Mouse (Mus musculus) CH12.LX (cell line): Measurements from ENCODE around the gene Fam219b. TPM values are rescaled to one million over a fixed set of nuclear protein-coding genes. Genes with fewer than 3 reads are reported as not detected.

ENCODE experiments used
- DNase-seq: peaks from one replicate; pipeline ENCODE4 v3.0.0-alpha.2; 2013; ENCODE audit errors: extremely low read depth
- H3K27ac ChIP-seq: 2 replicates; pipeline ENCODE4 v1.5.1; 2012; ENCODE audit warnings: low read depth, mild to moderate bottlenecking, control low read depth, moderate library complexity; ENCODE audit not compliant: insufficient read depth
- H3K27me3 ChIP-seq: replicated peaks from 2 replicates; pipeline ENCODE3; 2012; ENCODE audit warnings: inconsistent platforms
- H3K36me3 ChIP-seq, 2 experiments: replicated peaks in 1 of 2; 2 replicates each; pipeline versions ENCODE3 to v1.6.1; 2012; ENCODE audit warnings: inconsistent platforms in 1 of 2, low read length in 1 of 2, mild to moderate bottlenecking in 1 of 2, mixed read lengths in 1 of 2, moderate library complexity in 1 of 2; ENCODE audit not compliant: control insufficient read depth in 1 of 2, insufficient read depth in 1 of 2
- H3K4me1 ChIP-seq, 2 experiments: 2 replicates each; pipeline ENCODE4 v1.6.1; 2012; ENCODE audit warnings: inconsistent platforms in 1 of 2, moderate library complexity in 1 of 2; ENCODE audit not compliant: insufficient read depth in 2 of 2, control insufficient read depth in 1 of 2
- H3K4me2 ChIP-seq: 2 replicates; pipeline ENCODE4 v1.6.1; 2012; ENCODE audit warnings: low read depth, mild to moderate bottlenecking, control low read depth; ENCODE audit not compliant: poor library complexity, insufficient read depth, severe bottlenecking
- H3K4me3 ChIP-seq, 3 experiments: fragments of 150-350 bp in 1 of 3; sonication (generic) in 1 of 3; replicated peaks in 1 of 3; 2 replicates each; pipeline versions ENCODE3 to v1.5.1; 2011 to 2012; ENCODE audit warnings: low read depth in 2 of 3, low read length in 2 of 3, mild to moderate bottlenecking in 2 of 3, moderate library complexity in 2 of 3, control low read depth in 1 of 3, improper control_type of control experiment in 1 of 3, inconsistent platforms in 1 of 3, mixed read lengths in 1 of 3; ENCODE audit not compliant: poor library complexity in 1 of 3
- H3K79me2 ChIP-seq: replicated peaks from 2 replicates; pipeline ENCODE4 v1.6.1; 2012; ENCODE audit warnings: mild to moderate bottlenecking, moderate library complexity; ENCODE audit not compliant: control insufficient read depth, poor library complexity, insufficient read depth, severe bottlenecking; ENCODE audit errors: extremely low read depth
- H3K9ac ChIP-seq: 2 replicates; pipeline ENCODE4 v1.6.1; 2012; ENCODE audit warnings: low read depth, mild to moderate bottlenecking, control low read depth, moderate library complexity; ENCODE audit not compliant: insufficient read depth
- H3K9me3 ChIP-seq: replicated peaks from 2 replicates; pipeline ENCODE3; 2012; ENCODE audit warnings: low read length, inconsistent platforms, mixed read lengths
- CHD2 ChIP-seq: IDR thresholded peaks from 2 replicates; pipeline ENCODE4 v1.6.1; 2011; ENCODE audit warnings: low read length, improper control_type of control experiment
- ELF1 ChIP-seq: IDR thresholded peaks from 2 replicates; pipeline ENCODE4 v1.6.1; 2014; ENCODE audit warnings: low read depth, mild to moderate bottlenecking, inconsistent platforms, low read length, improper control_type of control experiment
- ETS1 ChIP-seq: conservative IDR thresholded peaks from 2 replicates; pipeline ENCODE4 v1.6.1; 2012; ENCODE audit warnings: low read depth, mild to moderate bottlenecking, inconsistent platforms, low read length, improper control_type of control experiment, moderate library complexity
- HCFC1 ChIP-seq: IDR thresholded peaks from 2 replicates; pipeline ENCODE4 v1.6.1; 2012; ENCODE audit warnings: low read depth, mild to moderate bottlenecking, inconsistent platforms, low read length, improper control_type of control experiment
- IRF4 ChIP-seq: IDR thresholded peaks from 2 replicates; pipeline ENCODE4 v1.6.1; 2014; ENCODE audit warnings: low read depth, mild to moderate bottlenecking, inconsistent platforms, low read length, improper control_type of control experiment
- JUND ChIP-seq: conservative IDR thresholded peaks from 2 replicates; pipeline ENCODE4 v1.6.1; 2011; ENCODE audit warnings: low read depth, low read length, improper control_type of control experiment
- KAT2A ChIP-seq: IDR thresholded peaks from 2 replicates; pipeline ENCODE4 v1.6.1; 2012; ENCODE audit warnings: low read length, improper control_type of control experiment, inconsistent platforms; ENCODE audit not compliant: insufficient replicate concordance
- MAFK ChIP-seq: IDR thresholded peaks from 2 replicates; pipeline ENCODE4 v1.6.1; 2011; ENCODE audit warnings: low read length, improper control_type of control experiment; ENCODE audit not compliant: insufficient replicate concordance
- MAX ChIP-seq: IDR thresholded peaks from 2 replicates; pipeline ENCODE4 v1.6.1; 2011; ENCODE audit warnings: low read length, improper control_type of control experiment
- MAZ ChIP-seq: IDR thresholded peaks from 2 replicates; pipeline ENCODE4 v1.6.1; 2012; ENCODE audit warnings: low read depth, mild to moderate bottlenecking, inconsistent platforms, low read length, improper control_type of control experiment, moderate library complexity
- MEF2A ChIP-seq: IDR thresholded peaks from 2 replicates; pipeline ENCODE4 v1.6.1; 2014; ENCODE audit warnings: low read depth, mild to moderate bottlenecking, inconsistent platforms, low read length, improper control_type of control experiment, borderline replicate concordance
- MXI1 ChIP-seq: IDR thresholded peaks from 2 replicates; pipeline ENCODE4 v1.6.1; 2011; ENCODE audit warnings: mild to moderate bottlenecking, low read depth, low read length, improper control_type of control experiment
- PAX5 ChIP-seq: IDR thresholded peaks from 2 replicates; pipeline ENCODE4 v1.6.1; 2012; ENCODE audit warnings: low read length, inconsistent platforms, mixed read lengths
- RCOR1 ChIP-seq: conservative IDR thresholded peaks from 2 replicates; pipeline ENCODE4 v1.6.1; 2012; ENCODE audit warnings: low read depth, mild to moderate bottlenecking, inconsistent platforms, low read length, improper control_type of control experiment
- TBP ChIP-seq: conservative IDR thresholded peaks from 2 replicates; pipeline ENCODE4 v1.6.1; 2011; ENCODE audit warnings: low read depth, low read length, improper control_type of control experiment
- UBTF ChIP-seq: IDR thresholded peaks from 2 replicates; pipeline ENCODE4 v1.6.1; 2012; ENCODE audit warnings: low read depth, mild to moderate bottlenecking, inconsistent platforms, low read length, improper control_type of control experiment, moderate library complexity
- USF1 ChIP-seq: IDR thresholded peaks from 2 replicates; pipeline ENCODE4 v1.6.1; 2014; ENCODE audit warnings: low read depth, mild to moderate bottlenecking, inconsistent platforms, low read length, improper control_type of control experiment
- USF2 ChIP-seq: conservative IDR thresholded peaks from 2 replicates; pipeline ENCODE4 v1.6.1; 2011; ENCODE audit warnings: low read depth, low read length, improper control_type of control experiment
- ZC3H11A ChIP-seq: IDR thresholded peaks from 2 replicates; pipeline ENCODE4 v1.6.1; 2012; ENCODE audit warnings: low read depth, mild to moderate bottlenecking, inconsistent platforms, low read length, improper control_type of control experiment
- ZNF384 ChIP-seq: IDR thresholded peaks from 2 replicates; pipeline ENCODE4 v1.6.1; 2012; ENCODE audit warnings: low read depth, low read length, improper control_type of control experiment, inconsistent platforms
- dilution Hi-C: fragments of 300-500 bp; cut with MboI; formaldehyde crosslinking; loops from 2 replicates; pipeline ENCODE4 v1.14.3; 2020; ENCODE audit warnings: low sequenced_read_pairs; ENCODE audit not compliant: extremely low pct_unique_long_range_greater_than_20kb, extremely low pct_ligation_motif_present
- in situ Hi-C: fragments of 300-500 bp; cut with MboI; formaldehyde crosslinking; loops from 3 replicates; pipeline ENCODE4 v1.14.3; 2019; ENCODE audit warnings: low sequenced_read_pairs, low pct_ligation_motif_present, low pct_unique_long_range_greater_than_20kb, mixed read lengths
- polyA plus RNA-seq: library from polyadenylated mRNA; unstranded; fragments of >175 nt; gene quantifications from 2 replicates; pipeline ENCODE4 v1.2.1, GENCODE M21; 2012; ENCODE audit warnings: low read depth; ENCODE audit not compliant: insufficient read length
- total RNA-seq, 2 experiments: library from RNA; depleted of rRNA; stranded (reverse); fragments of 300-350 nt in 1 of 2; fragments of >200 nt in 1 of 2; gene quantifications; 2 replicates each; pipeline ENCODE4 v1.2.3; 2012 to 2014

Fam219b gene
- total and polyA plus RNA-seq, 3 experiments, result 8.3 to 10.6 (median 9.2) TPM

- Histone ChIP-seq H3K9ac (no peak overlapping the region), H3K4me3 (no peak overlapping the region), H3K4me2 (no peak overlapping the region), H3K4me1 (peaks cover 11 to 34% of the 10 kb centered on the region in 2 experiments), H3K36me3 (peaks cover 49 to 77% of the 10 kb centered on the region in 2 experiments), H3K27me3 (no peaks in the 10 kb centered on the region), H3K79me2 (peaks cover 43% of the 10 kb centered on the region), H3K9me3 (no peaks in the 10 kb centered on the region), H3K27ac (no peak overlapping the region)
- in situ Hi-C loops (no loop called here), dilution Hi-C loops (no loop called here)
- DNase-seq, result no peak
- no peak for TF ChIP-seq KAT2A
- no peak for TF ChIP-seq IRF4
- TF ChIP-seq ZNF384, result no peak
- TF ChIP-seq CHD2, result no peak
- TF ChIP-seq ETS1, result no peak
Measured at GRCm38 (mm10) chr9:57568500-57568899, 31.2 kb downstream of the Fam219b start.

DNA sequence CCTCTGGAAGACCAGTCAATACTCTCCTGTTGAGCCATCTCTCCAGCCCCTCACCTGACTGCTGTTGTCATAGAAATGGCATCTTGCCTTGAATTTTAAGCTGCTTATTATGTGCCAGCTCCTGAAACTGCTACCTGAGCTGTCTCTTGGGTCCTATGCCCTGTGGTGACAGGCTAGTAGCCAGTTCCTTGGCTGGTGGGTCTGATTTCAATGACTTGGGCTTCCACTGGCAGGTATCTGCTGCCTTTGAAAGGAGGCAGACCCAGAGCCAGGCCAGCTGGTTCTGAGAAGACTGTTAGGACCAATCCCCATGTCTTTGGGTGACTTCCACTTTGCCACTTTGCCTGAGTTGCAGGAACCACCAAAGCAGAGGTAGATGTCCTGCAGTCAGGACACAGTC is 37.1 kb downstream of the Fam219b start:
- Histone ChIP-seq H3K9ac (no peak overlapping the region), H3K79me2 (no peaks in the 10 kb centered on the region; the same call in 1 of the 2 replicates), H3K27ac (no peak overlapping the region), H3K4me3 (no peak overlapping the region), H3K4me2 (no peak overlapping the region), H3K27me3 (no peaks in the 10 kb centered on the region), H3K4me1 (peaks cover 0 to 7% of the 10 kb centered on the region in 2 experiments; a peak in 1 of 4 replicates), H3K36me3 (peaks cover 61 to 84% of the 10 kb centered on the region in 2 experiments), H3K9me3 (no peaks in the 10 kb centered on the region)
- dilution Hi-C loops, result no loop called here
- in situ Hi-C loops, result no loop called here
- no peak for DNase-seq
- TF ChIP-seq UBTF (no peak), USF1 (no peak), MEF2A (no peak), USF2 (no peak), MAZ (no peak), HCFC1 (no peak), MXI1 (no peak)

DNA sequence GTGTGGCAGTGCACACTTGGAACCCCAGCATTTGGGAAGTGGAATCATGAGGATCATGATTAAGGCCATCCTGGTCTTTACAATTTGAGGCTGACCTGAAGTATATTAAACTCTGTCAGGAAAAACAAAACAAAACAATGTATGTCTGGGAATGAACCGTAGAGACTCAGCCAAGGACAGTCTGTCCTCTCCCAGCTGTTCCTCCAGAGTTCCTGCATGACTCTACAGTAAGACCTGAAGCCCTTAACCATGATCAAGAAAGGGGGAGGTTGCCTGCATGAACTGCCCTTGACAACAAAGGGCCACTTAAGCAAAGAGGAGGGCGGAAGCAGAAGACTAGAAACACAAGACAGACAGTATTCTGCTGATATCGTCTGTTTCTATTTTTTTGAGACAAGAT is 38.2 kb downstream of the Fam219b start:
- H3K4me1 ChIP-seq, result peaks cover 0 to 7% of the 10 kb centered on the region in 2 experiments; a peak in 1 of 4 replicates
- H3K36me3 ChIP-seq, result peaks cover 63 to 87% of the 10 kb centered on the region in 2 experiments
- H3K4me2 ChIP-seq, result no peak overlapping the region
- dilution Hi-C loops (no loop called here), in situ Hi-C loops (no loop called here)
- H3K27ac ChIP-seq, result no peak overlapping the region
- no peaks in the 10 kb centered on the region for H3K27me3 ChIP-seq
- no peak for TF ChIP-seq ZC3H11A
- TF ChIP-seq ELF1, result no peak
- TF ChIP-seq PAX5, result no peak
- TF ChIP-seq MAFK, result no peak
- TF ChIP-seq TBP, result no peak
- no peak for TF ChIP-seq JUND
- TF ChIP-seq RCOR1, result no peak
- TF ChIP-seq USF1, result no peak
- TF ChIP-seq UBTF, result no peak
- no peak for TF ChIP-seq KAT2A
- TF ChIP-seq MAX, result no peak
- no peak for DNase-seq
- no peaks in the 10 kb centered on the region for H3K9me3 ChIP-seq
- no peak overlapping the region for H3K4me3 ChIP-seq
- no peaks in the 10 kb centered on the region; the same call in 1 of the 2 replicates for H3K79me2 ChIP-seq
- H3K9ac ChIP-seq, result no peak overlapping the region
